Mouse (Mus musculus): Measurements from ENCODE around the gene Akap9. TPM values are rescaled to one million over a fixed set of nuclear protein-coding genes. Genes with fewer than 3 reads are reported as not detected.

Gene Akap9
- polyA plus RNA-seq, 1 experiment from 2014 or later: 40.8 TPM

- H3K27me3 ChIP-seq (ENCODE audit: insufficient read depth, low read length): no peaks in the 10 kb centered on the region
- no peaks in the 10 kb centered on the region for H3K4me1 ChIP-seq (ENCODE audit: insufficient read depth)
- H3K4me3 ChIP-seq (ENCODE audit: low read depth, low read length): no peak overlapping the region
- H3K4me2 ChIP-seq (ENCODE audit: low read depth, low read length): no peak overlapping the region
- no peak overlapping the region for H3K9ac ChIP-seq (replicated peaks)
- 69% methylated on average over 2 of the region's 2 CpGs for WGBS (ENCODE audit: insufficient replicate concordance)
- DNase-seq (no peak), ATAC-seq (no peak)
- no peak overlapping the region for H3K27ac ChIP-seq (ENCODE audit: low read depth)
- TF ChIP-seq CTCF (IDR thresholded peaks at IDR 0.05; ENCODE audit: low read depth): no peak
- TF ChIP-seq EP300 (IDR thresholded peaks at IDR 0.05; ENCODE audit: low read depth): no peak
- no peaks in the 10 kb centered on the region for H3K9me3 ChIP-seq (ENCODE audit: low read length)
- peaks cover 56% of the 10 kb centered on the region for H3K36me3 ChIP-seq (replicated peaks; ENCODE audit: insufficient read depth, low read length)
Observed at GRCm38 (mm10) chr5:4080861-4081260, 153.0 kb downstream of the Akap9 start.

DNA sequence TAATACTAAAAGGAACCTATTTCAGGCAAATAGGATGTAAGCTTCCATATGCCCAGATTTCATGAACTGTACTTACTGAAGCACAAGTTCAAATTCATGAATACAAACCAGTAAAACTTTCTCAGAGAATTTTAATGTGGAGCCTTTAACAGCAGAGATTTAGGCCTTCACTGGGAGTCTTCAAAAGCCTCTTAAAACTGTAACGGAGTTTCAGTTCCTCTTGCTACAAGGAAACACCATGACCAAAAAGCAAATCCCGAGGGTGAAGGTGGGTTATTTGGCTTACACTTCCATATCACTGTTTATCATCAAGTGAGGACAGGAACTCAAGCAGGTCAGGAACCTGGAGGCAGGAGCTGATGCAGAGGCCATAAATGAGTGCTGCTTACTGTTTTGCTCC is 153.7 kb downstream of the Akap9 start:
- peaks cover 58% of the 10 kb centered on the region for H3K36me3 ChIP-seq (replicated peaks; ENCODE audit: insufficient read depth, low read length)

GRCm38 (mm10) chr5:4084948-4085347 is 157.1 kb downstream of the Akap9 start:
- no peak for DNase-seq
- H3K27me3 ChIP-seq (ENCODE audit: insufficient read depth, low read length): no peaks in the 10 kb centered on the region
- no peak overlapping the region for H3K27ac ChIP-seq (ENCODE audit: low read depth)
- no peak overlapping the region for H3K4me3 ChIP-seq (ENCODE audit: low read depth, low read length)
- WGBS (ENCODE audit: insufficient replicate concordance): 70% methylated on average over 7 of the region's 7 CpGs
- no peaks in the 10 kb centered on the region for H3K9me3 ChIP-seq (ENCODE audit: low read length)
- TF ChIP-seq EP300 (IDR thresholded peaks at IDR 0.05; ENCODE audit: low read depth): no peak
- no peak for TF ChIP-seq CTCF (IDR thresholded peaks at IDR 0.05; ENCODE audit: low read depth)
- no peak for ATAC-seq
- no peaks in the 10 kb centered on the region for H3K4me1 ChIP-seq (ENCODE audit: insufficient read depth)
- no peak overlapping the region for H3K4me2 ChIP-seq (ENCODE audit: low read depth, low read length)
- no peak overlapping the region for H3K9ac ChIP-seq (replicated peaks)
- peaks cover 41% of the 10 kb centered on the region for H3K36me3 ChIP-seq (replicated peaks; ENCODE audit: insufficient read depth, low read length)

More for the DNA sequence above, 153.7 kb downstream of the Akap9 start:
- no peak overlapping the region for H3K4me3 ChIP-seq (ENCODE audit: low read depth, low read length)
- H3K27me3 ChIP-seq (ENCODE audit: insufficient read depth, low read length): no peaks in the 10 kb centered on the region
- no peak for ATAC-seq
- no peaks in the 10 kb centered on the region for H3K4me1 ChIP-seq (ENCODE audit: insufficient read depth)
- WGBS (ENCODE audit: insufficient replicate concordance): 57% methylated on average over 2 of the region's 2 CpGs
- no peak overlapping the region for H3K9ac ChIP-seq (replicated peaks)
- H3K27ac ChIP-seq (ENCODE audit: low read depth): no peak overlapping the region
- no peak for TF ChIP-seq CTCF (IDR thresholded peaks at IDR 0.05; ENCODE audit: low read depth)
- TF ChIP-seq EP300 (IDR thresholded peaks at IDR 0.05; ENCODE audit: low read depth): no peak
- DNase-seq: no peak
- H3K4me2 ChIP-seq (ENCODE audit: low read depth, low read length): no peak overlapping the region
- no peaks in the 10 kb centered on the region for H3K9me3 ChIP-seq (ENCODE audit: low read length)

- Histone ChIP-seq H3K4me2 (ENCODE audit: low read depth, low read length) (no peak overlapping the region), H3K36me3 (replicated peaks; ENCODE audit: insufficient read depth, low read length) (peaks cover 43% of the 10 kb centered on the region), H3K4me3 (ENCODE audit: low read depth, low read length) (no peak overlapping the region), H3K9ac (replicated peaks) (no peak overlapping the region), H3K27me3 (ENCODE audit: insufficient read depth, low read length) (no peaks in the 10 kb centered on the region), H3K9me3 (ENCODE audit: low read length) (no peaks in the 10 kb centered on the region), H3K4me1 (ENCODE audit: insufficient read depth) (no peaks in the 10 kb centered on the region), H3K27ac (ENCODE audit: low read depth) (no peak overlapping the region)
- no peak for ATAC-seq
- no peak for DNase-seq
- TF ChIP-seq EP300 (IDR thresholded peaks at IDR 0.05; ENCODE audit: low read depth): no peak
- no peak for TF ChIP-seq CTCF (IDR thresholded peaks at IDR 0.05; ENCODE audit: low read depth)
- WGBS (ENCODE audit: insufficient replicate concordance): 87% methylated on average over 4 of the region's 4 CpGs
Observed at GRCm38 (mm10) chr5:4086309-4086708, 158.5 kb downstream of the Akap9 start.

GRCm38 (mm10) chr5:4088190-4088589 is 160.3 kb downstream of the Akap9 start:
- Histone ChIP-seq H3K9me3 (ENCODE audit: low read length) (no peaks in the 10 kb centered on the region), H3K27me3 (ENCODE audit: insufficient read depth, low read length) (no peaks in the 10 kb centered on the region), H3K9ac (replicated peaks) (no peak overlapping the region), H3K4me1 (ENCODE audit: insufficient read depth) (no peaks in the 10 kb centered on the region), H3K36me3 (replicated peaks; ENCODE audit: insufficient read depth, low read length) (peaks cover 36% of the 10 kb centered on the region), H3K27ac (ENCODE audit: low read depth) (no peak overlapping the region), H3K4me3 (ENCODE audit: low read depth, low read length) (no peak overlapping the region), H3K4me2 (ENCODE audit: low read depth, low read length) (no peak overlapping the region)
- WGBS (ENCODE audit: insufficient replicate concordance): 87% methylated on average over 5 of the region's 5 CpGs
- no peak for DNase-seq
- no peak for ATAC-seq
- TF ChIP-seq CTCF (IDR thresholded peaks at IDR 0.05; ENCODE audit: low read depth) (no peak), EP300 (IDR thresholded peaks at IDR 0.05; ENCODE audit: low read depth) (no peak)

DNA sequence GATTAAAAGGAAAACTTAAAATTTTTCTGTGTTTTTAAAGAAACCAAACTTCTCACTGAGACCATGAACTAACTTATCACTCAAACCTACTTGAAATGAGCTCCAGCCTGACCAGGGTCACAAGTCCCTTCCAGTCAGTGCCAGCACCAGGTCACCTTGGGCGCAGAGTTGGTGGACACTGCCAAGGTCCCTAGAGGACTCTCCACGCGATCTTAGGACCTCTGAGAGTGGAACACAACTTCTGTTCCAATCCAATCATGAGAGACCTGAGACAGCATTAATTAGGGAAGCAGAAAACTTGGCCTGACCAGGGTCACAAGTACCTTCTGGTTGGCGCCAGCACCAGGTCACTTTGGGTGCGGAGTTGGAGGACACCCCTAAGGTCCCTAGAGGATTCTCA is 166.6 kb downstream of the Akap9 start:
- peaks cover 24% of the 10 kb centered on the region for H3K36me3 ChIP-seq (replicated peaks; ENCODE audit: insufficient read depth, low read length)
- DNase-seq: no peak

GRCm38 (mm10) chr5:4101031-4101430 is 173.2 kb downstream of the Akap9 start:
- WGBS (ENCODE audit: insufficient replicate concordance): 87% methylated on average over 4 of the region's 4 CpGs
- H3K9me3 ChIP-seq (ENCODE audit: low read length): no peaks in the 10 kb centered on the region

More for the DNA sequence above, 166.6 kb downstream of the Akap9 start:
- TF ChIP-seq CTCF (IDR thresholded peaks at IDR 0.05; ENCODE audit: low read depth) (no peak), EP300 (IDR thresholded peaks at IDR 0.05; ENCODE audit: low read depth) (no peak)
- WGBS (ENCODE audit: insufficient replicate concordance): 90% methylated on average over 5 of the region's 5 CpGs
- H3K27ac ChIP-seq (ENCODE audit: low read depth): no peak overlapping the region
- H3K9ac ChIP-seq (replicated peaks): no peak overlapping the region
- no peaks in the 10 kb centered on the region for H3K9me3 ChIP-seq (ENCODE audit: low read length)
- no peaks in the 10 kb centered on the region for H3K4me1 ChIP-seq (ENCODE audit: insufficient read depth)
- no peak overlapping the region for H3K4me2 ChIP-seq (ENCODE audit: low read depth, low read length)
- no peaks in the 10 kb centered on the region for H3K27me3 ChIP-seq (ENCODE audit: insufficient read depth, low read length)
- no peak for ATAC-seq
- H3K4me3 ChIP-seq (ENCODE audit: low read depth, low read length): no peak overlapping the region

More at GRCm38 (mm10) chr5:4101031-4101430, 173.2 kb downstream of the Akap9 start:
- no peak for TF ChIP-seq EP300 (IDR thresholded peaks at IDR 0.05; ENCODE audit: low read depth)
- TF ChIP-seq CTCF (IDR thresholded peaks at IDR 0.05; ENCODE audit: low read depth): no peak
- Histone ChIP-seq H3K36me3 (replicated peaks; ENCODE audit: insufficient read depth, low read length) (peaks cover 18% of the 10 kb centered on the region), H3K27me3 (ENCODE audit: insufficient read depth, low read length) (no peaks in the 10 kb centered on the region), H3K4me3 (ENCODE audit: low read depth, low read length) (no peak overlapping the region), H3K9ac (replicated peaks) (no peak overlapping the region), H3K4me2 (ENCODE audit: low read depth, low read length) (no peak overlapping the region), H3K4me1 (ENCODE audit: insufficient read depth) (peaks cover 12% of the 10 kb centered on the region), H3K27ac (ENCODE audit: low read depth) (no peak overlapping the region)
- ATAC-seq: no peak
- DNase-seq: no peak

Measured in liver, postnatal 0 days (tissue).